Mouse (Mus musculus): ENCODE results near the gene Gli3. TPM values are rescaled to one million over a fixed set of nuclear protein-coding genes. Genes with fewer than 3 reads are reported as not detected.

Gene Gli3
- polyA plus RNA-seq, 1 experiment from 2014 or later, result 26.8 TPM

DNA sequence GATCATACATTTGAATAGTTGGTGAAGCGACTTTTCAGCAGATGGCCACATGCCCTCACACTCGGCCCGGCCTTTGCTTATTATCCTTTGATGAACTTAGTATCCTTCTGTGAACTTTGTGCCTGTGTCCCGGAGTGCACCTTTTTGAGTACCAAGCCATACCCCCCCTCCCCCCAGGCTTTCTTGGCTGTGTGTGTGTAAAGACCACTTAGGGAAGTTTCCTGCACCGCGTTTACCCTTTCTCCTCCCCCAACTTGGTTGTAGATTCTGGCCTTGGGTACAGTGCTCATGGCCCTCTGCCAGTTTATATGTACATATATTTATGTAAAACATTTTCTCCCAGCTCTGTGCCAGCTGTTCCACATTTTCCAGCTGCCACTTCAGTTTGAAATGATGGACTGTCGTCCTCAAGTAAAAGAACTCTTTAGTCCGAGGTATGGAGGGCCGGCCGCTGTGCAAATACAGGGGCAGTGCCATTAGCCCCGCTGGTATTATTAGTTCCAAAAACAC lies 1.8 kb downstream of the Gli3 start:
- peaks cover 49% of the 10 kb centered on the region for H3K4me1 ChIP-seq
- 2% methylated on average over 11 of the region's 11 CpGs for WGBS
- no peaks in the 10 kb centered on the region for H3K9me3 ChIP-seq (replicated peaks)
- H3K27ac ChIP-seq, result peak overlapping the region; percentile 96
- H3K27me3 ChIP-seq, result no peaks in the 10 kb centered on the region
- H3K4me2 ChIP-seq, result peak overlapping the region; percentile 69
- peak overlapping the region; percentile 96 for H3K9ac ChIP-seq
- no peak for ATAC-seq
- no peaks in the 10 kb centered on the region for H3K36me3 ChIP-seq (ENCODE audit: poor library complexity, severe bottlenecking)
- H3K4me3 ChIP-seq, result peak overlapping the region; percentile 73

- H3K27me3 ChIP-seq, result no peaks in the 10 kb centered on the region
- WGBS, result 5% methylated on average over 6 of the region's 6 CpGs
- peak overlapping the region; percentile 73 for H3K4me3 ChIP-seq
- H3K9ac ChIP-seq, result peak overlapping the region; percentile 62
- H3K4me1 ChIP-seq, result peaks cover 66% of the 10 kb centered on the region
- no peak for ATAC-seq
- H3K36me3 ChIP-seq (ENCODE audit: poor library complexity, severe bottlenecking), result no peaks in the 10 kb centered on the region
- no peaks in the 10 kb centered on the region for H3K9me3 ChIP-seq (replicated peaks)
- H3K4me2 ChIP-seq, result peak overlapping the region; percentile 56
- peak overlapping the region; percentile 73 for H3K27ac ChIP-seq
These were observed 3.5 kb downstream of the Gli3 start for GRCm38 (mm10) chr13:15466496-15466895.

DNA sequence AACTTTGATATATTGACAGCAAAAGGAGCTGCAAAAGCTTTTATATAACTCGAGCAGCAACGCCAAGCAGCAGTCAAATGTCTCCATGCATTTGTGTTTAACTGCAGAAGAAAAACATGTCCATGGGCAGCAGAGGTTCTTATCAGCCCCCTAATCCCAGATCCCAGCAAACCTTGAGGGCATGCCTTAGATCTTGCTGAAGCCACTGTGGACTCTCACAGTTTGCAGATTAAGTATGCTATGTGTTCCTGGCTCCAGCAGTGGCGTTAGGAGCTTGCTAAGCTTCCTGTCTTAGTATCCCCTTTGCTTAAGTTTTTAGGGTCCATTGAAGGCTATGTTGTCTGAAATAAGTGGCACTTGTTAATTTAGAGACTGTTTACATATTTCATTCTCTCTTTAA lies 4.4 kb downstream of the Gli3 start:
- peak overlapping the region; percentile 73 for H3K4me3 ChIP-seq

GRCm38 (mm10) chr13:15468421-15468820 lies 5.4 kb downstream of the Gli3 start:
- no peaks in the 10 kb centered on the region for H3K36me3 ChIP-seq (ENCODE audit: poor library complexity, severe bottlenecking)
- peak overlapping the region; percentile 73 for H3K4me3 ChIP-seq
- H3K27me3 ChIP-seq, result no peaks in the 10 kb centered on the region
- peak overlapping the region; percentile 73 for H3K27ac ChIP-seq
- peak overlapping the region; percentile 56 for H3K4me2 ChIP-seq
- H3K4me1 ChIP-seq, result peaks cover 74% of the 10 kb centered on the region
- H3K9me3 ChIP-seq (replicated peaks), result no peaks in the 10 kb centered on the region
- no peak overlapping the region for H3K9ac ChIP-seq
- WGBS, result 9% methylated on average over 4 of the region's 4 CpGs
- peak; percentile 50; the same call in 1 of the 2 replicates for ATAC-seq

More for the DNA sequence above, 4.4 kb downstream of the Gli3 start:
- Histone ChIP-seq H3K27ac (peak overlapping the region; percentile 73), H3K36me3 (ENCODE audit: poor library complexity, severe bottlenecking) (no peaks in the 10 kb centered on the region), H3K27me3 (no peaks in the 10 kb centered on the region), H3K4me2 (peak overlapping the region; percentile 56), H3K9me3 (replicated peaks) (no peaks in the 10 kb centered on the region), H3K4me1 (peaks cover 66% of the 10 kb centered on the region), H3K9ac (peak overlapping the region; percentile 62; the same call in 1 of the 2 replicates)
- no peak for ATAC-seq
- 8% methylated on average over 3 of the region's 3 CpGs for WGBS

DNA sequence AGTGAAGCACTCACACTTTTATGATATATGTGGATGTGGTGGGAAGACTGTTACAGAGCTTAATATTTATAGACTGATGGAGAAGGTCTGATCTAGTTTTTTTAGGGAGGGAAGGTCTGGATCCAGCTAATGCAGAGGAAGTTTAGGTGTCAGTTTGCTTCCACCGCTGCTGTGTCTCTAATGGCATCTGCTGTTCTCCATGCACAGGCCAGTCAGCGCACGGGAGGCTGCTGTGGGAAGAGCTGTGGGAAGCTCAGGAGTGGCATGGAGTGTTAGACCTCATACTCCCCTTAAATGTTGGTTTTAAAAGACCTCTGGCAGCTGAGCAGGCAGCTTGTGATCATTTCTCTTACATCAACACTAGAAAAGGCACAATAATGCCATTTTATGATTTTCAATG lies 7.0 kb downstream of the Gli3 start:
- Histone ChIP-seq H3K4me2 (peak overlapping the region; percentile 40), H3K27me3 (no peaks in the 10 kb centered on the region), H3K4me1 (peaks cover 84% of the 10 kb centered on the region), H3K36me3 (ENCODE audit: poor library complexity, severe bottlenecking) (no peaks in the 10 kb centered on the region), H3K4me3 (no peak overlapping the region), H3K9me3 (replicated peaks) (no peaks in the 10 kb centered on the region), H3K27ac (no peak overlapping the region), H3K9ac (no peak overlapping the region)
- 52% methylated on average over 3 of the region's 3 CpGs for WGBS
- no peak for ATAC-seq

- 39% methylated on average over 3 of the region's 3 CpGs for WGBS
- H3K4me1 ChIP-seq, result peaks cover 76% of the 10 kb centered on the region
These were observed 9.7 kb downstream of the Gli3 start for GRCm38 (mm10) chr13:15472712-15473111.

GRCm38 (mm10) chr13:15474393-15474792 lies 11.4 kb downstream of the Gli3 start:
- ATAC-seq, result 0 out of 2 replicates have a peak, but pooled peaks have one; percentile 45
- no peaks in the 10 kb centered on the region for H3K9me3 ChIP-seq (replicated peaks)
- no peak overlapping the region for H3K4me3 ChIP-seq
- no peak overlapping the region for H3K9ac ChIP-seq
- H3K36me3 ChIP-seq (ENCODE audit: poor library complexity, severe bottlenecking), result peaks cover 11% of the 10 kb centered on the region
- WGBS, result 35% methylated on average over 2 of the region's 2 CpGs
- H3K4me2 ChIP-seq, result no peak overlapping the region
- no peaks in the 10 kb centered on the region for H3K27me3 ChIP-seq
- peaks cover 63% of the 10 kb centered on the region for H3K4me1 ChIP-seq
- H3K27ac ChIP-seq, result no peak overlapping the region

More at GRCm38 (mm10) chr13:15472712-15473111, 9.7 kb downstream of the Gli3 start:
- no peak overlapping the region for H3K9ac ChIP-seq
- H3K27me3 ChIP-seq, result no peaks in the 10 kb centered on the region
- H3K4me2 ChIP-seq, result no peak overlapping the region
- no peaks in the 10 kb centered on the region for H3K9me3 ChIP-seq (replicated peaks)
- ATAC-seq, result no peak; the same call in 1 of the 2 replicates
- H3K36me3 ChIP-seq (ENCODE audit: poor library complexity, severe bottlenecking), result 0 out of 2 replicates have a peak, but pooled peaks cover under 1% of the 10 kb centered on the region
- H3K27ac ChIP-seq, result no peak overlapping the region
- no peak overlapping the region for H3K4me3 ChIP-seq

GRCm38 (mm10) chr13:15486033-15486891 lies 23.2 kb downstream of the Gli3 start:
- no peaks in the 10 kb centered on the region for H3K36me3 ChIP-seq (ENCODE audit: poor library complexity, severe bottlenecking)
- H3K4me3 ChIP-seq, result peak overlapping the region; percentile 9; the same call in 1 of the 2 replicates
- peaks cover 51% of the 10 kb centered on the region for H3K4me1 ChIP-seq
- 10% methylated on average over 14 of the region's 14 CpGs for WGBS
- H3K27me3 ChIP-seq, result no peaks in the 10 kb centered on the region
- peak overlapping the region; percentile 50 for H3K4me2 ChIP-seq
- peak; percentile 56 for ATAC-seq
- H3K27ac ChIP-seq, result peak overlapping the region; percentile 68
- H3K9ac ChIP-seq, result peak overlapping the region; percentile 37; the same call in 1 of the 2 replicates
- H3K9me3 ChIP-seq (replicated peaks), result no peaks in the 10 kb centered on the region

DNA sequence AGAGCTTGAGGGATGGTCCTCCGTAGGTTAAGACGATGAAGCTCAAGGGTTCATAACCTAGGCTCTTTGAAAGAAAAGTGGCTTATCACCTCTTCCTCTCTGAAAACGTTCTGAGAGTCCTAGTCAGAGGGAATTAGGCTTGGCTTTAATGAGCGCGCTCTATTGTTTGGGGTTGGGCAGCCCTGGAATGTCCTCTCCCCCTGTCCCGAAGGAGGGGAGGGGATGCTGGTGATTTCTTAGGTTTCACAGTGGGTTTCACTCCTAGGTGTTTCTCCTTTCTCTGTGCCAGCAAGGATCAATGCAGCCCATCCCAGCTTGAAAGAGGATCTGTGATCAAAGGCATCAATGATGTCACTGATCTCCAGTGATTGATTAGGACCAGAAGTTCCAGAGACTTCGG lies 24.3 kb downstream of the Gli3 start:
- ATAC-seq, result peak; percentile 36; the same call in 1 of the 2 replicates
- no peak overlapping the region for H3K27ac ChIP-seq

DNA sequence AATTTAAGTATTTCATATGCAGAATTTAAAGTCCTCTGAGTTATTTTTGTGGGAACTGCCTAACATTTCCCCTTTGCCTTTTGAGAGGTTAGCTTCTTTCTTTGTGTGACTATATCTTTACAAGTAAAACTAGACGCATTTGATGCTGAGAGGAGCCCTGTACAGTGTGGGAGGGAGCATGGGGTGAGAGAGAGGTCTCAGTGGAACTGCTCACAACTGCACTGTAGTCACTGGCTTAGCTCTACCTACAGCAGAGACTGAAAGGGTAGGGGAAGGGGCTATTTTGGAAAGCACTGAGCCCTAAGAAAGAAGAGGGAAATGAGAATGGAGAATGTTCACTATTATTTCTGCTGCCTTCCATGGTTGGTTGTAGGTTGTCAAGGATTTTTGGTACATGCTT lies 25.0 kb downstream of the Gli3 start:
- no peak overlapping the region for H3K4me3 ChIP-seq
- no peaks in the 10 kb centered on the region for H3K9me3 ChIP-seq (replicated peaks)
- no peak overlapping the region for H3K4me2 ChIP-seq
- no peak overlapping the region for H3K27ac ChIP-seq
- no peaks in the 10 kb centered on the region for H3K27me3 ChIP-seq
- no peaks in the 10 kb centered on the region for H3K36me3 ChIP-seq (ENCODE audit: poor library complexity, severe bottlenecking)
- H3K9ac ChIP-seq, result no peak overlapping the region
- no peak for ATAC-seq
- 3% methylated on average over 1 of the region's 1 CpGs for WGBS
- H3K4me1 ChIP-seq, result peaks cover 46% of the 10 kb centered on the region

More for the DNA sequence above, 24.3 kb downstream of the Gli3 start:
- Histone ChIP-seq H3K27me3 (no peaks in the 10 kb centered on the region), H3K4me1 (peaks cover 51% of the 10 kb centered on the region), H3K9me3 (replicated peaks) (no peaks in the 10 kb centered on the region), H3K4me3 (no peak overlapping the region), H3K36me3 (ENCODE audit: poor library complexity, severe bottlenecking) (no peaks in the 10 kb centered on the region), H3K4me2 (peak overlapping the region; percentile 45), H3K9ac (no peak overlapping the region)
- 4% methylated on average over 7 of the region's 7 CpGs for WGBS

DNA sequence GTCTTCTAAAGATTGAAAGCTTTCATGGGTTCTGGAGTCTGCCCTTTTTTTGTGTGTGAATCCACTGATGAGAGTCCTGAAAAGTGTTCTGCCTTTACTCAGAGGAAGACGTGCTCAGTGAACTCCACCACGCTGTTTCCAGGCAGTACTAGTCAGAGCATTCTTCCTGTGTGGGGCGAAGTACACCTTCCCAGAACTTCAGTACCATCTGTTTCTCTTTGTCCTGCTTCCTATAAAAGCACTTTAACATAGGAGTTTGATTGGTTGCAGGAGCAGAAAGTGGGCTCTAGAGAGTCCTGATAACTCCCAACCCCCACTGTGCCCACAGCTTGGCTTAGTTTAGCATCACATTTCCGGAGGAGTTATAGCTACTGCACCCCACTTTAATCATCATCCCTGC lies 32.8 kb downstream of the Gli3 start:
- no peak overlapping the region for H3K27ac ChIP-seq
- H3K4me1 ChIP-seq, result peaks cover 3% of the 10 kb centered on the region; the same call in 1 of the 2 replicates
- no peaks in the 10 kb centered on the region for H3K9me3 ChIP-seq (replicated peaks)
- no peaks in the 10 kb centered on the region for H3K27me3 ChIP-seq
- no peak overlapping the region for H3K9ac ChIP-seq
- no peak overlapping the region for H3K4me2 ChIP-seq
- H3K36me3 ChIP-seq (ENCODE audit: poor library complexity, severe bottlenecking), result no peaks in the 10 kb centered on the region
- no peak overlapping the region for H3K4me3 ChIP-seq
- no peak for ATAC-seq
- WGBS, result 83% methylated on average over 4 of the region's 4 CpGs

DNA sequence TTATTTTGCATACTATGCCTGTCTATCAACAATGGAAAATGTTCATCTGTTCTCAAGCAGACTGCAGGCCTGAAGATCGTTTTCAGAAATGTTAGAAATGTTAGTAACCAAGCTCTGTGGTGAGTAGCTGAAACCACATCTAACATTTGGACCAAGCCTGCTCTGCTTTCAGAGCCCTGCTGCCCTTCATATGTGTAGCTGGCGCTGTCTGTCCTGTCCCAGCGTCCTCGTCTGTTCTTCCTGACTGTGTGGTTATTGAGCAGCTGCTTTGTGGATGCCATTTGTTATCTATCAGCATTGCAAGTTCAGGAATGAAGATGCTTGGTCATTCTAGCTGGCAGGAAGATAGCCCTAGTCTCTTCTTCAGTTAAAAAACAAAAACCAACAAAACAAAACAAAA lies 35.3 kb downstream of the Gli3 start:
- H3K4me3 ChIP-seq, result no peak overlapping the region
- H3K4me1 ChIP-seq, result peaks cover 11% of the 10 kb centered on the region
- no peaks in the 10 kb centered on the region for H3K36me3 ChIP-seq (ENCODE audit: poor library complexity, severe bottlenecking)
- no peaks in the 10 kb centered on the region for H3K27me3 ChIP-seq
- no peak overlapping the region for H3K9ac ChIP-seq
- ATAC-seq, result no peak
- no peaks in the 10 kb centered on the region for H3K9me3 ChIP-seq (replicated peaks)
- H3K4me2 ChIP-seq, result no peak overlapping the region
- no peak overlapping the region for H3K27ac ChIP-seq
- WGBS, result 65% methylated on average over 4 of the region's 4 CpGs
